Mouse (Mus musculus) hematopoietic stem cell, adult 5-6 weeks (primary cell): Measurements from ENCODE around the gene Fgd6. TPM values are rescaled to one million over a fixed set of nuclear protein-coding genes. Genes with fewer than 3 reads are reported as not detected.

Experiments
- ATAC-seq, 2 experiments: fragments of 125-278 bp in 1 of 2; replicated peaks in 1 of 2; 2 replicates each; pipeline ENCODE4 v1.8.0; 2016 to 2017; ENCODE audit warnings: inconsistent platforms in 2 of 2, mild to moderate bottlenecking in 2 of 2, moderate number of reproducible peaks in 2 of 2, low read depth in 1 of 2, moderate TSS enrichment in 1 of 2; ENCODE audit not compliant: low FRiP score in 2 of 2, poor library complexity in 2 of 2, severe bottlenecking in 2 of 2, insufficient read depth in 1 of 2, low TSS enrichment in 1 of 2
- total RNA-seq: library from RNA; stranded (forward); fragments of 172-1452, 232-1000 nt; gene quantifications from 2 replicates; pipeline ENCODE4 v1.2.3, GENCODE M21; 2017

The Fgd6 gene
- total RNA-seq, 1 experiment from 2014 or later: 0.65 TPM

DNA sequence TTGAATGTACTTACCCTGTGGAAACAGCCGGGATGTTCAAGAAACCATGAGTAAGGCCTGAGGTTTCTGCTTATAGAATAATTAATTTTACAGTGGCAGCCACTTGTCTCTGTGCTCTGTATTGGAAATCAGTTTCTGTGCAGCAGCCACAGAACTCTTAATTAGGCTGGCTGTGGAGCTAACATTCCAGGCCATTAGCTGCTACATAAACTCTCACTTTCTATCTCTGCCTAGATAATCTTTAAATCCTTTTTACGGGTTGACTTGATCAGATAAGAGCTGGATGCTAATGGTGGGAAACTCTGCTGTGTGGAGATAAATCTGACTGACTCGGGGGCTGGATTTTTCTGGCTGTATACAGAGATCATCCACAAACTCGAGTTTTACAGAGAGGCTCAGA is 147.4 kb downstream of the Fgd6 start:
- no peak for ATAC-seq

Other genes with a start within 250 kb of the Fgd6 start
- gene Usp44, start 204.4 kb upstream of the Fgd6 start, total RNA-seq: 0.69 and 1.8 TPM in 2 replicates
- gene Metap2, start 138.9 kb upstream of the Fgd6 start, total RNA-seq: 227 and 285 TPM in 2 replicates
- 7.4 and 17.1 TPM in 2 replicates for gene Vezt, start 184 bp upstream of the Fgd6 start, total RNA-seq
- 12.5 and 14.4 TPM in 2 replicates for gene Nr2c1, start 112.0 kb downstream of the Fgd6 start, total RNA-seq
- gene Ndufa12, start 162.7 kb downstream of the Fgd6 start, total RNA-seq: 215 and 256 TPM in 2 replicates